Mouse (Mus musculus) erythroblast, embryonic 14.5 days (primary cell): ENCODE data around the gene Cdc5l.

Experiments
- GATA1 ChIP-seq: IDR thresholded peaks from 2 replicates; pipeline ENCODE4 v1.6.1; 2012; ENCODE audit warnings: low read length, inconsistent platforms, mixed read lengths
- TAL1 ChIP-seq: IDR thresholded peaks from 3 replicates; pipeline ENCODE4 v1.6.1; 2012; ENCODE audit warnings: low read length, inconsistent platforms, mixed read lengths

DNA sequence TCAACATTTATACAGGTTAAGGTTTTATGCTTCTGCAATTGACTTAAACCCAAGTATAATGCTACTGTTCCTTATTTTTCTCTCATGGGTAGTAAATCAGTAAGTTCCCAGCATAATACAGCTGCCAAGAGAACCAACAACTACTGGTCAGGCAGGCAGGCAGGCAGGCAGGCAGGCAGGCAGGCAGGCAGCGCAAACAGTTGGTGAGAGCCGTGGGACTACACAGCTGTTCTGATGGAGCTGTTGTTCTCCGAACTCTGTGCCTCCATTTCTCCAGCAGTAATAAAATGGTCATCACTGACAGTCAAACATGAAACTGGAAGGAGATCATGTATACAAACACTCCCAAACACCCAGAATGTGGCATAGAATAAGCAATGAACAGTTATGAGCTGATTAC is 39.8 kb downstream of the Cdc5l start:
- no peak for TF ChIP-seq GATA1
- no peak for TF ChIP-seq TAL1
